Mouse (Mus musculus) v-Abl transformed pro-B cells (cell line): Measurements from ENCODE around the gene Slc27a5.

Experiments used
- in situ Hi-C, 2 experiments: fragments of 400-800 bp; cut with MboI; formaldehyde crosslinking; loops; one replicate each; pipeline ENCODE4 v1.15.1; 2025; ENCODE audit not compliant: unreplicated experiment in 2 of 2

Gene Slc27a5

GRCm38 (mm10) chr7:13025511-13026112 lies 27.6 kb upstream of the Slc27a5 start:
- in situ Hi-C loops = loop anchor here in 1 of 2 experiments (10.0 kb wide), 1 partner anchor 61 kb away; the partner anchor contains the start of gene Zfp324

GRCm38 (mm10) chr7:13024805-13025204 lies 26.8 kb upstream of the Slc27a5 start:
- in situ Hi-C loops = loop anchor here (10.0 to 25.0 kb wide), 3 partner anchors 60 to 1413 kb away; partner anchors contain the start of genes Zfp324 (in 1 of the 2), Zfp606 (in 1 of the 2) and Zscan4-ps3 (in 1 of the 2)

- in situ Hi-C loops = loop anchor here (10.0 to 25.0 kb wide), 3 partner anchors 59 to 1412 kb away; partner anchors contain the start of genes Zfp324 (in 1 of the 2), Zfp606 (in 1 of the 2) and Zscan4-ps3 (in 1 of the 2)
These were observed 26.1 kb upstream of the Slc27a5 start for GRCm38 (mm10) chr7:13023928-13024731.

GRCm38 (mm10) chr7:13022773-13023535 lies 25.0 kb upstream of the Slc27a5 start:
- in situ Hi-C loops = loop anchor here (10.0 to 25.0 kb wide), 3 partner anchors 58 to 1411 kb away; partner anchors contain the start of genes Zfp324 (in 1 of the 2), Zfp606 (in 1 of the 2) and Zscan4-ps3 (in 1 of the 2)

- in situ Hi-C loops = loop anchor here in 1 of 2 experiments (25.0 kb wide), 2 partner anchors 528 to 1403 kb away; partner anchors contain the start of genes Zfp606 and Zscan4-ps3
These were observed 17.2 kb upstream of the Slc27a5 start for GRCm38 (mm10) chr7:13015217-13015616.

GRCm38 (mm10) chr7:13014275-13014839 lies 16.4 kb upstream of the Slc27a5 start:
- in situ Hi-C loops = loop anchor here in 1 of 2 experiments (25.0 kb wide), 2 partner anchors 527 to 1402 kb away; partner anchors contain the start of genes Zfp606 and Zscan4-ps3

GRCm38 (mm10) chr7:13013671-13014070 lies 15.7 kb upstream of the Slc27a5 start:
- in situ Hi-C loops = loop anchor here in 1 of 2 experiments (25.0 kb wide), 2 partner anchors 526 to 1401 kb away; partner anchors contain the start of genes Zfp606 and Zscan4-ps3

GRCm38 (mm10) chr7:13010005-13010908 lies 12.3 kb upstream of the Slc27a5 start, which contains the start of gene Zbtb45:
Gene Zbtb45 (minus strand): TSS chr7:13010034.
- in situ Hi-C loops = loop anchor here in 1 of 2 experiments (25.0 kb wide), 2 partner anchors 523 to 1398 kb away; partner anchors contain the start of genes Zfp606 and Zscan4-ps3

GRCm38 (mm10) chr7:13009143-13010004 lies 11.4 kb upstream of the Slc27a5 start:
- in situ Hi-C loops = loop anchor here (5.0 to 25.0 kb wide), 4 partner anchors 33 to 1397 kb away; partner anchors contain the start of genes Zfp606 (in 1 of the 2) and Zscan4-ps3 (in 1 of the 2)

- in situ Hi-C loops = loop anchor here (5.0 to 25.0 kb wide), 4 partner anchors 35 to 1395 kb away; partner anchors contain the start of genes Zfp606 (in 1 of the 2) and Zscan4-ps3 (in 1 of the 2)
These were observed 9.5 kb upstream of the Slc27a5 start for GRCm38 (mm10) chr7:13007341-13008092.

- in situ Hi-C loops = loop anchor here (5.0 to 25.0 kb wide), 4 partner anchors 36 to 1394 kb away; partner anchors contain the start of genes Zfp606 (in 1 of the 2) and Zscan4-ps3 (in 1 of the 2)
These were observed 8.5 kb upstream of the Slc27a5 start for GRCm38 (mm10) chr7:13006531-13006930.

- in situ Hi-C loops = loop anchor here (5.0 to 25.0 kb wide), 4 partner anchors 36 to 1394 kb away; partner anchors contain the start of genes Zfp606 (in 1 of the 2) and Zscan4-ps3 (in 1 of the 2)
These were observed 8.0 kb upstream of the Slc27a5 start for GRCm38 (mm10) chr7:13006011-13006410.

- in situ Hi-C loops = loop anchor here in 1 of 2 experiments (25.0 kb wide), 2 partner anchors 516 to 1391 kb away; partner anchors contain the start of genes Zfp606 and Zscan4-ps3
These were observed 5.4 kb upstream of the Slc27a5 start for GRCm38 (mm10) chr7:13003380-13003779.

GRCm38 (mm10) chr7:13001584-13001983 lies 3.6 kb upstream of the Slc27a5 start:
- in situ Hi-C loops = loop anchor here in 1 of 2 experiments (25.0 kb wide), 2 partner anchors 514 to 1389 kb away; partner anchors contain the start of genes Zfp606 and Zscan4-ps3

- in situ Hi-C loops = loop anchor here in 1 of 2 experiments (25.0 kb wide), 1 partner anchor 512 kb away; the partner anchor contains the start of gene Zfp606
These were observed 859 bp upstream of the Slc27a5 start, which contains the start of gene Trim28 for GRCm38 (mm10) chr7:12998851-12999250. Gene Trim28 (plus strand): TSS chr7:12999114.

- in situ Hi-C loops = loop anchor here in 1 of 2 experiments (25.0 kb wide), 1 partner anchor 510 kb away; the partner anchor contains the start of gene Zfp606
These were observed 762 bp downstream of the Slc27a5 start for GRCm38 (mm10) chr7:12997230-12997629.
